Mouse (Mus musculus): Measurements from ENCODE around the gene Adgra3.

- TF ChIP-seq POLR2A (IDR thresholded peaks at IDR 0.05; ENCODE audit: insufficient read depth, low read depth, low read length) (no peak), CTCF (IDR thresholded peaks at IDR 0.05) (no peak)
Measured at GRCm38 (mm10) chr5:49980727-49981126, 78.1 kb downstream of the Adgra3 start.
